Mouse (Mus musculus): ENCODE data around the gene Olfr521. TPM values are rescaled to one million over a fixed set of nuclear protein-coding genes. Genes with fewer than 3 reads are reported as not detected.
"Not testable (repeated sequence)": the region's sequence is repeated elsewhere in the genome, so short reads cannot be mapped to it uniquely, and the experiment has no call there.

Gene Olfr521
- polyA plus RNA-seq, 1 experiment, result not detected

GRCm38 (mm10) chr7:99799118-99799517, 35.8 kb downstream of the Olfr521 start:
- TF ChIP-seq CTCF (IDR thresholded peaks at IDR 0.05; ENCODE audit: insufficient read depth, low read depth, low read length) (no peak), POLR2A (IDR thresholded peaks at IDR 0.05; ENCODE audit: insufficient read depth, low read depth, low read length) (no peak)
- Histone ChIP-seq H3K4me1 (ENCODE audit: control insufficient read depth, insufficient read depth, low read length) (peaks cover 20% of the 10 kb centered on the region), H3K27ac (ENCODE audit: insufficient read depth, low read depth, low read length) (no peak overlapping the region), H3K4me3 (ENCODE audit: insufficient read depth, low read depth, low read length) (no peak overlapping the region)
- 82% methylated on average over 7 of the region's 7 CpGs for WGBS

DNA sequence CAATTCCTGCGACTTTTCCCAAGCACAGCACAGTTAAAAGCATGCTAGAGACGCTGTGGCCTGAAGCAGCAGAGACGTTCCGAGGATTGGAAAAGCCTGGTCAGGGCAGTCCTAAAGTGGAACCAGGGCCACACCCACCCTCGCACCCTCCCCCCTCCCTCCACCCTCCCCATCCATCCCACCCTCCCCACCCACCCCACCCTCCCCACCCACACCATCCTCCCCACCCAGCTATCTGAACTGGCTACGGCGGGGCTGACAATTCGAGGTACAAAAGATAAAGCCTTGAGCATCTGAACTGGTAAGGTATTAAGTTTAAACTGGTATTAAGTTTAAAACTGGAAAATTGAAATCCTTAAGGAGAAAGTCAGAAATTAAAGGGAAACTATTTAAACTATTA, 40.2 kb downstream of the Olfr521 start:
- Histone ChIP-seq H3K4me3 (ENCODE audit: insufficient read depth, low read depth, low read length) (no peak overlapping the region), H3K27ac (ENCODE audit: insufficient read depth, low read depth, low read length) (no peak overlapping the region), H3K4me1 (ENCODE audit: control insufficient read depth, insufficient read depth, low read length) (no peaks in the 10 kb centered on the region)
- TF ChIP-seq POLR2A (IDR thresholded peaks at IDR 0.05; ENCODE audit: insufficient read depth, low read depth, low read length), result no peak
- TF ChIP-seq CTCF (IDR thresholded peaks at IDR 0.05; ENCODE audit: insufficient read depth, low read depth, low read length), result no peak
- WGBS, result 75% methylated on average over 8 of the region's 8 CpGs

- H3K4me1 ChIP-seq (ENCODE audit: control insufficient read depth, insufficient read depth, low read length); H3K4me3 ChIP-seq (ENCODE audit: insufficient read depth, low read depth, low read length); H3K27ac ChIP-seq (ENCODE audit: insufficient read depth, low read depth, low read length): not testable (repeated sequence)
- 94% methylated on average over 3 of the region's 3 CpGs for WGBS
Observed at GRCm38 (mm10) chr7:99804033-99804432, 40.7 kb downstream of the Olfr521 start.

GRCm38 (mm10) chr7:99805340-99805739, 42.0 kb downstream of the Olfr521 start:
- 88% methylated on average over 1 of the region's 1 CpGs for WGBS
- no peak overlapping the region for H3K4me3 ChIP-seq (ENCODE audit: insufficient read depth, low read depth, low read length)
- H3K4me1 ChIP-seq (ENCODE audit: control insufficient read depth, insufficient read depth, low read length), result no peaks in the 10 kb centered on the region
- no peak overlapping the region for H3K27ac ChIP-seq (ENCODE audit: insufficient read depth, low read depth, low read length)
- TF ChIP-seq POLR2A (IDR thresholded peaks at IDR 0.05; ENCODE audit: insufficient read depth, low read depth, low read length) (no peak), CTCF (IDR thresholded peaks at IDR 0.05; ENCODE audit: insufficient read depth, low read depth, low read length) (no peak)

GRCm38 (mm10) chr7:99807043-99807442, 43.7 kb downstream of the Olfr521 start:
- 92% methylated on average over 7 of the region's 7 CpGs for WGBS
- not testable (repeated sequence) for H3K4me3 ChIP-seq (ENCODE audit: insufficient read depth, low read depth, low read length)

GRCm38 (mm10) chr7:99810814-99811213, 47.5 kb downstream of the Olfr521 start:
- Histone ChIP-seq H3K4me1 (ENCODE audit: control insufficient read depth, insufficient read depth, low read length) (no peaks in the 10 kb centered on the region), H3K4me3 (ENCODE audit: insufficient read depth, low read depth, low read length) (no peak overlapping the region), H3K27ac (ENCODE audit: insufficient read depth, low read depth, low read length) (no peak overlapping the region)
- WGBS, result 96% methylated on average over 2 of the region's 2 CpGs
- TF ChIP-seq POLR2A (IDR thresholded peaks at IDR 0.05; ENCODE audit: insufficient read depth, low read depth, low read length), result no peak
- no peak for TF ChIP-seq CTCF (IDR thresholded peaks at IDR 0.05; ENCODE audit: insufficient read depth, low read depth, low read length)

More at GRCm38 (mm10) chr7:99807043-99807442, 43.7 kb downstream of the Olfr521 start:
- H3K27ac ChIP-seq (ENCODE audit: insufficient read depth, low read depth, low read length); H3K4me1 ChIP-seq (ENCODE audit: control insufficient read depth, insufficient read depth, low read length): not testable (repeated sequence)

- Histone ChIP-seq H3K4me3 (ENCODE audit: insufficient read depth, low read depth, low read length) (no peak overlapping the region), H3K27ac (ENCODE audit: insufficient read depth, low read depth, low read length) (no peak overlapping the region), H3K4me1 (ENCODE audit: control insufficient read depth, insufficient read depth, low read length) (no peaks in the 10 kb centered on the region)
- no peak for TF ChIP-seq POLR2A (IDR thresholded peaks at IDR 0.05; ENCODE audit: insufficient read depth, low read depth, low read length)
- TF ChIP-seq CTCF (IDR thresholded peaks at IDR 0.05; ENCODE audit: insufficient read depth, low read depth, low read length), result no peak
- 92% methylated on average over 4 of the region's 4 CpGs for WGBS
Observed at GRCm38 (mm10) chr7:99811661-99812060, 48.4 kb downstream of the Olfr521 start.

DNA sequence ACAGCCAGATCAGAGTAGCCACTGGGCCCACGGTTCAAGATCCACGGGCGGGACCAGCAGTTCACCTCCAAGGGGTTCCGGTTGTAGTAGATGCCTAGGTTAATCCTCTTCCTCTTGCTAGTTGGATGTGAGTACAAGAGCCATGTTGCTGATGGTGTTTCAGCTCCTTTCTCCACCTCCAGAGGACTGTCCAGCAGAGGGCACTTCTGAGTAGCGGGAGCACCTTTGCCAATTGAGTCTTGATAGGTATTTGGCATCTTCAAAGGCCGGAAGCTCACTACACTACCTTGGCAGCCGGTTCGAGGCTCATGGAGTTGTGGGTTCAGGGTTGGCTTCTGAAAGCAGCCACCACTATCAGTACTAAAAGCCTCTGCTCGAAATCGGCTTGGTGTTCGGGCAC, 50.1 kb downstream of the Olfr521 start:
- WGBS, result 91% methylated on average over 11 of the region's 11 CpGs
- Histone ChIP-seq H3K4me1 (ENCODE audit: control insufficient read depth, insufficient read depth, low read length) (no peaks in the 10 kb centered on the region), H3K27ac (ENCODE audit: insufficient read depth, low read depth, low read length) (no peak overlapping the region), H3K4me3 (ENCODE audit: insufficient read depth, low read depth, low read length) (no peak overlapping the region)
- no peak for TF ChIP-seq POLR2A (IDR thresholded peaks at IDR 0.05; ENCODE audit: insufficient read depth, low read depth, low read length)
- no peak for TF ChIP-seq CTCF (IDR thresholded peaks at IDR 0.05; ENCODE audit: insufficient read depth, low read depth, low read length)

DNA sequence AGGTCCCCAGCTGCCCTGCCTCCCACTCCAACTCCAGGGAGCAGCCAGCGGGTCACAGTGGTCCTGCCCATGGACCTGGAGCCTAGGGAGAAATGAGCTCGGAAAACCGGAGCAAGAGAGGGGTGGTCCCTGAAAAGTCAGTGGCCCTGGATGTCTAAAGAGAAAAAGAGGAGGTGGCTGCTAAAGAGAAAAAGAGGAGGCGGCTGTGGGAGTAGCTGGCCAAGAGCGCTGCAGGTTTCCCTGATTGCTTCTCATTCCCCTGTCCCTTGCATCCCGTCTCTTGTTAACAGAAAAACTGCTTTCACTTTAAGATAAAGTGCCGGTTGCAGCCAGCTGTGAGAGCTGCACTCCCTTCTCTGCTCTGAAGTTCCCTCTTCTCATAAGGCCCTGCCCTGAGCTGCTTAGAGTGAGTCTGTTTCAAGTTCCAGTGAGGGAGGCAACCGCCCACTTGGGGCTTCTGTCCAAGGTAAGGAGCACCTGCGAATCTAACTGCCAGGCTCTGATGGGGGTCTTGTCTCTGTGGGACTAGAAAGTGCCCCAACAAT, 54.9 kb downstream of the Olfr521 start:
- not testable (repeated sequence) for H3K4me3 ChIP-seq (ENCODE audit: insufficient read depth, low read depth, low read length); H3K4me1 ChIP-seq (ENCODE audit: control insufficient read depth, insufficient read depth, low read length); H3K27ac ChIP-seq (ENCODE audit: insufficient read depth, low read depth, low read length)
- 43% methylated on average over 9 of the region's 9 CpGs for WGBS

Other genes with a start within 250 kb of the Olfr521 start
- gene Arrb1, start 228.0 kb upstream of the Olfr521 start, polyA plus RNA-seq (2012; ENCODE audit: insufficient read depth, insufficient read length, low replicate concordance, missing spikeins), result not detected in 2 replicates
- gene Tpbgl, start 136.4 kb upstream of the Olfr521 start, polyA plus RNA-seq (2012; ENCODE audit: insufficient read depth, insufficient read length, low replicate concordance, missing spikeins), result not detected in 2 replicates
- not detected in 2 replicates for gene Slco2b1, start 52.2 kb upstream of the Olfr521 start, polyA plus RNA-seq (2012; ENCODE audit: insufficient read depth, insufficient read length, low replicate concordance, missing spikeins)
- not detected in 2 replicates for gene Olfr520, start 33.2 kb upstream of the Olfr521 start, polyA plus RNA-seq (2012; ENCODE audit: insufficient read depth, insufficient read length, low replicate concordance, missing spikeins)
- not detected in 2 replicates for gene Neu3, start 64.9 kb downstream of the Olfr521 start, polyA plus RNA-seq (2012; ENCODE audit: insufficient read depth, insufficient read length, low replicate concordance, missing spikeins)
- not detected in 2 replicates for gene Xrra1, start 95.6 kb downstream of the Olfr521 start, polyA plus RNA-seq (2012; ENCODE audit: insufficient read depth, insufficient read length, low replicate concordance, missing spikeins)
- not detected in 2 replicates for gene Spcs2, start 100.0 kb downstream of the Olfr521 start, polyA plus RNA-seq (2012; ENCODE audit: insufficient read depth, insufficient read length, low replicate concordance, missing spikeins)
- 42.4 TPM in 1 of 2 replicates, not detected in the other for gene Rnf169, start 216.9 kb downstream of the Olfr521 start, polyA plus RNA-seq (2012; ENCODE audit: insufficient read depth, insufficient read length, low replicate concordance, missing spikeins)
- gene Chrdl2, start 242.7 kb downstream of the Olfr521 start, polyA plus RNA-seq (2012; ENCODE audit: insufficient read depth, insufficient read length, low replicate concordance, missing spikeins), result not detected in 2 replicates